Mouse (Mus musculus): ENCODE measurements at regions not wholly inside any gene's neighbourhood (a gene's known extent, or its start where the extent isn't known, plus 50 kb on each side); places are given as distances from the start of the nearest gene placed in this dataset.

- no peak for DNase-seq (ENCODE audit: extremely low spot score in 1 of 2, low spot score in 1 of 2)
These were observed 122.1 kb upstream of the Fbxo33 start for GRCm38 (mm10) chr12:59341586-59341985.

- peak in 1 of 2 experiments; percentile 35 for DNase-seq (ENCODE audit: extremely low spot score in 1 of 2, low spot score in 1 of 2)
These were observed 111.2 kb upstream of the Fbxo33 start for GRCm38 (mm10) chr12:59330753-59331152.

DNA sequence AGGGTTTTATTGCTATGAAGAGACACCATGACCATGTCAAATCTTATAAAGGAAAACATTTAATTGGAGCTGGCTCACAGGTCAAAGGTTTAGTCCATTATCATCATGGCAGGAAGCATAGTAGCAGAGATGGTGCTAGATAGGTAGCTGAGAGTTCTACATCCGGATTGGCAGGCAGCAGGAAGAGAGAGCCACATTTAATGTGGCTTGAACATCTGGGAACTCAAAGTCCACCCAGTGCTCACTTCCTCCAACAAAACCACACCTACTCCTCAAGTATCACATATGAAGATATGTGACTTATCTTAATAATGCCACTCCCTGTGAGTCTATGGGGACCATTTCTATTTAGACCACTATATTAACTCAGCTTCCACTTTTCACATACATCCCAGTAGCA is 93.2 kb upstream of the Fbxo33 start:
- DNase-seq (ENCODE audit: extremely low spot score in 1 of 2, low spot score in 1 of 2), result no peak

DNA sequence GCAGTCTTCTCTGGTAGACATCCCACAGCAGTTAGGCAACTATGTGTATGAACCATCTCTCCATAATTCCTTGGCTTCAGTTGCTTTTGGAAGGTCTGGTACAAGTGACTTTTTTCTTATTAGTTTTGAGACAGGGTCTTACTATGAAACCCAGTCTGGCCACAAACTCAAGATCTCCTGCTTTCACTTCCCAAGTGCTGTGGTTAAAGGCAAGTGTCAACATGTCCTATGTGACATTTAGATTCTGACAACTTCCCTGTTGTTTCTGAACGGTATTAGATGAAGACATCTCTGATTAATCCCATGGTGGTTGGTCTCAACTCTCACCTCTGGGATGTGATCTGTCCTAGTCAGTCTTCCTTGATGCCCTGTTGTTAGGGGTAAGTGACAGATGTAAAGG is 88.4 kb upstream of the Fbxo33 start:
- DNase-seq (ENCODE audit: extremely low spot score in 1 of 2, low spot score in 1 of 2), result no peak

- no peak for DNase-seq (ENCODE audit: extremely low spot score in 1 of 2, low spot score in 1 of 2)
These were observed 85.0 kb upstream of the Fbxo33 start for GRCm38 (mm10) chr12:59304522-59304921.
